Mouse (Mus musculus) CD4-positive, CD25-positive, alpha-beta regulatory T cell (primary cell): ENCODE results near the gene Olfr1506. TPM values are rescaled to one million over a fixed set of nuclear protein-coding genes. Genes with fewer than 3 reads are reported as not detected.

Experiments
- polyA plus RNA-seq: library from polyadenylated mRNA; unstranded; fragments of 100-300 nt; shearing (Covaris generic); gene quantifications from one replicate; pipeline ENCODE4 v1.2.1, GENCODE M21; 2017

Olfr1506 gene
- polyA plus RNA-seq, result not detected

DNA sequence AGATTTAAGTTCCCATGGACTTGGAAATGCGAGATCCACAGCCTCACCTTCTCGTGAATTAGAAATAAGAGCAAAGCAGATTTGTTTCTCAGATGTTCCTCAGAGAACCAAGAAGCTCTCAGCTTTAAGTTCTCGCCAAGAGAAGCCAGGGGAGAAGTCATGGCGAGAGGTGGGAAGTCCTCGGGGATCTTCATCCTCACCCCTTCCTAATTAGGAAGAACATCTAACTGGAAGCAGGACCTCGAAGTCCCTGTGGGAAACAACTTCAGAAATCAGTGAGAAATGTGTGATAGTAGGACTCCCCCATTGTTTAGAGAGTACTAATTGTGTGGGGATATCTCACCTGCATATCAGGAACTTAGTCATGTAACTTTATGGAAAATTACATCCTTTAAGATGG lies at the start of gene Olfr1506:
TSS of gene Olfr1506 (minus strand) at position 101 of the 400 bp plus-strand sequence.

DNA sequence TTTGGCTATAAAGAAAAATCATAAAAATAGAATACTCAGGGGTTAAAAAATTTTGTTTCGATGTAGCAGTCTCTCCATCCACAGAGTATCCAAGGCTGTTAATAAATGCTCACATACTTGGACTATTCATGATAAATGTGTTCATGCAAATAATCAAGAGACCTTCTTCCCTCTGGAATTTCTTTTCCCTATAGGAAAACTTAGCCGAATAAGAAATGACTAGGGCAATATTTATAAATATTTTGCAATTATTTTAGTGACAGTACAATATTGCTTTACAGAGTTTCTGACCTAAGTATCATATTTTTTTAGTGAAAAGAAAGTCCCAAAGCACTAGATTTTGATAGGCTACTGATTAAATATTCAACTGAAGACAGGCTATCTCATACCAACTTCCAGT lies 46.6 kb upstream of the Olfr1506 start, which contains the start of gene Olfr1271:
TSS of gene Olfr1271 (minus strand) at position 101 of the 400 bp plus-strand sequence.

DNA sequence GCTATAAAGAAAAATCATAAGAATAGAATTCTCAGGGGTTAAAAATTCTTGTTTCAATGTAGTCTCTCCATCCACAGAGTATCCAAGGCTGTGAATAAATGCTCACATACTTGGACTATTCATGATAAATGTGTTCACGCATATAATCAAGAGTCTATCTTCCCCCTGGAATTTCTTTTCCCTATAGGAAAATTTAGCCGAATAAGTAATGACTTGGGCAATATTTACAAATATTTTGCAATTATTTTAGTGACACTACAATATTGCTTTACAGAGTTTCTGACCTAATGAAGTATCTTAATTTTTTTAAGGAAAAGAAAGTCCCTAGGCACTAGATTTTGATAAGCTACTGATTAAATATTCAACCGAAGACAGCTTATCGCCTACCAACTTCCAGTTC lies 33.2 kb upstream of the Olfr1506 start, which contains the start of gene Olfr142:
TSS of gene Olfr142 (minus strand) at position 101 of the 400 bp plus-strand sequence.

Other genes with a start within 250 kb of the Olfr1506 start
- not detected for gene Olfr1261, start 233.3 kb downstream of the Olfr1506 start, polyA plus RNA-seq
- not detected for gene Olfr1262, start 224.3 kb downstream of the Olfr1506 start, polyA plus RNA-seq
- gene Olfr1263, start 212.4 kb downstream of the Olfr1506 start, polyA plus RNA-seq, result 0.08 TPM
- gene Olfr1264, start 198.9 kb downstream of the Olfr1506 start, polyA plus RNA-seq, result not detected
- gene Olfr1265, start 189.2 kb downstream of the Olfr1506 start, polyA plus RNA-seq, result not detected
- not detected for gene Olfr140, start 160.9 kb downstream of the Olfr1506 start, polyA plus RNA-seq
- not detected for gene Olfr1269, start 103.1 kb downstream of the Olfr1506 start, polyA plus RNA-seq
- not detected for gene Olfr32, start 82.2 kb downstream of the Olfr1506 start, polyA plus RNA-seq
- not detected for gene Olfr1270, start 71.4 kb downstream of the Olfr1506 start, polyA plus RNA-seq
- gene Olfr142, start 33.1 kb upstream of the Olfr1506 start, polyA plus RNA-seq, result not detected
- gene Olfr1271, start 46.5 kb upstream of the Olfr1506 start, polyA plus RNA-seq, result 0.10 TPM
- not detected for gene Olfr1272, start 68.3 kb upstream of the Olfr1506 start, polyA plus RNA-seq
- not detected for gene Gm13769, start 97.7 kb upstream of the Olfr1506 start, polyA plus RNA-seq
- gene Olfr1274-ps, start 174.2 kb upstream of the Olfr1506 start, polyA plus RNA-seq, result not detected